Mouse (Mus musculus) liver, embryonic 12.5 days (tissue): Measurements from ENCODE around the gene 4430402I18Rik. TPM values are rescaled to one million over a fixed set of nuclear protein-coding genes. Genes with fewer than 3 reads are reported as not detected.

Experiments
- ATAC-seq: fragments of 200-750 bp; cut with Nextera tagmentation; 2 replicates; pipeline ENCODE4 v1.8.0; 2017; ENCODE audit warnings: moderate number of reproducible peaks, mild to moderate bottlenecking, moderate library complexity
- H3K27ac ChIP-seq: fragments of 300-500 bp; sonication (generic); 2 replicates; pipeline ENCODE4 v1.5.1; 2016; ENCODE audit warnings: mild to moderate bottlenecking
- H3K27me3 ChIP-seq: fragments of 300-500 bp; sonication (generic); replicated peaks from 2 replicates; pipeline ENCODE4 v1.6.1; 2016; ENCODE audit warnings: mild to moderate bottlenecking, moderate library complexity
- H3K36me3 ChIP-seq: fragments of 300-500 bp; sonication (generic); 2 replicates; pipeline ENCODE4 v1.6.1; 2016; ENCODE audit warnings: mild to moderate bottlenecking, moderate library complexity
- H3K4me1 ChIP-seq: fragments of 300-500 bp; sonication (generic); 2 replicates; pipeline ENCODE4 v1.6.1; 2016
- H3K4me2 ChIP-seq: fragments of 300-500 bp; sonication (generic); 2 replicates; pipeline ENCODE4 v1.6.1; 2016; ENCODE audit warnings: mild to moderate bottlenecking, moderate library complexity
- H3K4me3 ChIP-seq: fragments of 300-500 bp; sonication (generic); 2 replicates; pipeline ENCODE4 v1.5.1; 2016; ENCODE audit warnings: mild to moderate bottlenecking, moderate library complexity
- H3K9ac ChIP-seq: fragments of 300-500 bp; sonication (generic); 2 replicates; pipeline ENCODE4 v1.6.1; 2016; ENCODE audit warnings: mild to moderate bottlenecking, moderate library complexity
- H3K9me3 ChIP-seq: fragments of 300-500 bp; sonication (generic); replicated peaks from 2 replicates; pipeline ENCODE4 v1.6.1; 2016; ENCODE audit warnings: mild to moderate bottlenecking, moderate library complexity
- WGBS: fragments of 180-500 bp; shearing (Covaris S2); methylation state at CpG from one replicate; pipeline ENCODE4 v1.1.7; 2016; ENCODE audit not compliant: insufficient replicate concordance; 5-methylcytosine and 5-hydroxymethylcytosine counted together
- polyA plus RNA-seq: library from polyadenylated mRNA; unstranded; fragments of >200 nt; fragmentation: Nextera tagmentation; extraction: Ambion mirVana; gene quantifications from 2 replicates; pipeline ENCODE4 v1.2.1, GENCODE M21; 2016

The 4430402I18Rik gene
- polyA plus RNA-seq, 1 experiment from 2014 or later, result 0.85 TPM

GRCm38 (mm10) chr19:28917839-28918238, 49.8 kb downstream of the 4430402I18Rik start:
- no peaks in the 10 kb centered on the region; the same call in 1 of the 2 replicates for H3K4me1 ChIP-seq
- H3K4me2 ChIP-seq, result no peak overlapping the region
- no peak overlapping the region for H3K9ac ChIP-seq
- WGBS, result 52% methylated on average over 5 of the region's 5 CpGs
- no peaks in the 10 kb centered on the region for H3K9me3 ChIP-seq
- no peak overlapping the region for H3K4me3 ChIP-seq
- no peak overlapping the region for H3K27ac ChIP-seq
- no peaks in the 10 kb centered on the region for H3K36me3 ChIP-seq
- ATAC-seq, result no peak
- no peaks in the 10 kb centered on the region for H3K27me3 ChIP-seq

- 52% methylated on average over 4 of the region's 4 CpGs for WGBS
- Histone ChIP-seq H3K4me3 (no peak overlapping the region), H3K4me1 (no peaks in the 10 kb centered on the region; the same call in 1 of the 2 replicates), H3K36me3 (no peaks in the 10 kb centered on the region), H3K4me2 (no peak overlapping the region), H3K9ac (no peak overlapping the region), H3K27me3 (no peaks in the 10 kb centered on the region), H3K27ac (no peak overlapping the region), H3K9me3 (no peaks in the 10 kb centered on the region)
- no peak for ATAC-seq
Measured at GRCm38 (mm10) chr19:28916492-28916891, 51.1 kb downstream of the 4430402I18Rik start.

- no peaks in the 10 kb centered on the region for H3K36me3 ChIP-seq
- H3K4me1 ChIP-seq, result no peaks in the 10 kb centered on the region; the same call in 1 of the 2 replicates
- no peaks in the 10 kb centered on the region for H3K9me3 ChIP-seq
- no peak overlapping the region for H3K4me3 ChIP-seq
- no peak overlapping the region for H3K9ac ChIP-seq
- no peak overlapping the region for H3K27ac ChIP-seq
- H3K4me2 ChIP-seq, result no peak overlapping the region
- 50% methylated on average over 2 of the region's 2 CpGs for WGBS
- H3K27me3 ChIP-seq, result no peaks in the 10 kb centered on the region
- ATAC-seq, result peak; percentile 35; the same call in 1 of the 2 replicates
Measured at GRCm38 (mm10) chr19:28915602-28916250, 51.9 kb downstream of the 4430402I18Rik start.

- Histone ChIP-seq H3K4me3 (no peak overlapping the region), H3K9me3 (no peaks in the 10 kb centered on the region), H3K27ac (no peak overlapping the region), H3K9ac (no peak overlapping the region), H3K4me1 (no peaks in the 10 kb centered on the region; the same call in 1 of the 2 replicates), H3K36me3 (no peaks in the 10 kb centered on the region), H3K4me2 (no peak overlapping the region), H3K27me3 (no peaks in the 10 kb centered on the region)
- ATAC-seq, result no peak
- 25% methylated on average over 6 of the region's 6 CpGs for WGBS
Measured at GRCm38 (mm10) chr19:28914598-28914997, 53.0 kb downstream of the 4430402I18Rik start.

GRCm38 (mm10) chr19:28908693-28909092, 58.9 kb downstream of the 4430402I18Rik start:
- ATAC-seq, result no peak
- H3K9ac ChIP-seq, result no peak overlapping the region

GRCm38 (mm10) chr19:28908186-28908585, 59.4 kb downstream of the 4430402I18Rik start:
- no peaks in the 10 kb centered on the region for H3K36me3 ChIP-seq
- no peaks in the 10 kb centered on the region for H3K9me3 ChIP-seq
- ATAC-seq, result no peak
- no peaks in the 10 kb centered on the region for H3K4me1 ChIP-seq
- H3K27ac ChIP-seq, result no peak overlapping the region
- no peak overlapping the region for H3K4me2 ChIP-seq
- H3K4me3 ChIP-seq, result no peak overlapping the region
- WGBS, result 68% methylated on average over 4 of the region's 4 CpGs
- H3K9ac ChIP-seq, result no peak overlapping the region
- no peaks in the 10 kb centered on the region for H3K27me3 ChIP-seq

More at GRCm38 (mm10) chr19:28908693-28909092, 58.9 kb downstream of the 4430402I18Rik start:
- no peaks in the 10 kb centered on the region for H3K36me3 ChIP-seq
- no peaks in the 10 kb centered on the region for H3K4me1 ChIP-seq
- 73% methylated on average over 9 of the region's 9 CpGs for whole genome bisulfite sequencing
- no peak overlapping the region for H3K4me2 ChIP-seq
- no peak overlapping the region for H3K4me3 ChIP-seq
- H3K27me3 ChIP-seq, result no peaks in the 10 kb centered on the region
- no peak overlapping the region for H3K27ac ChIP-seq
- no peaks in the 10 kb centered on the region for H3K9me3 ChIP-seq

- Histone ChIP-seq H3K4me1 (no peaks in the 10 kb centered on the region), H3K27ac (no peak overlapping the region), H3K9me3 (no peaks in the 10 kb centered on the region), H3K4me3 (no peak overlapping the region), H3K4me2 (no peak overlapping the region), H3K9ac (no peak overlapping the region), H3K27me3 (no peaks in the 10 kb centered on the region), H3K36me3 (no peaks in the 10 kb centered on the region)
- 66% methylated on average over 8 of the region's 8 CpGs for WGBS
- ATAC-seq, result no peak
Measured at GRCm38 (mm10) chr19:28903536-28904119, 64.0 kb downstream of the 4430402I18Rik start.

- Histone ChIP-seq H3K9ac (no peak overlapping the region), H3K4me1 (no peaks in the 10 kb centered on the region), H3K9me3 (no peaks in the 10 kb centered on the region), H3K27ac (no peak overlapping the region), H3K27me3 (no peaks in the 10 kb centered on the region), H3K4me2 (no peak overlapping the region), H3K36me3 (no peaks in the 10 kb centered on the region), H3K4me3 (no peak overlapping the region)
- WGBS, result 73% methylated on average over 4 of the region's 4 CpGs
- ATAC-seq, result no peak
Measured at GRCm38 (mm10) chr19:28902806-28903205, 64.8 kb downstream of the 4430402I18Rik start.

- no peak for ATAC-seq
- Histone ChIP-seq H3K4me3 (no peak overlapping the region), H3K27ac (no peak overlapping the region), H3K9me3 (no peaks in the 10 kb centered on the region), H3K4me2 (no peak overlapping the region), H3K4me1 (no peaks in the 10 kb centered on the region), H3K9ac (no peak overlapping the region), H3K36me3 (no peaks in the 10 kb centered on the region), H3K27me3 (no peaks in the 10 kb centered on the region)
- WGBS, result 68% methylated on average over 2 of the region's 2 CpGs
Measured at GRCm38 (mm10) chr19:28902111-28902510, 65.5 kb downstream of the 4430402I18Rik start.

GRCm38 (mm10) chr19:28900771-28901170, 66.8 kb downstream of the 4430402I18Rik start:
- Histone ChIP-seq H3K36me3 (no peaks in the 10 kb centered on the region), H3K27ac (no peak overlapping the region), H3K4me3 (no peak overlapping the region), H3K9ac (no peak overlapping the region), H3K27me3 (no peaks in the 10 kb centered on the region), H3K9me3 (no peaks in the 10 kb centered on the region), H3K4me2 (no peak overlapping the region), H3K4me1 (no peaks in the 10 kb centered on the region)
- no peak for ATAC-seq
- WGBS, result 59% methylated on average over 2 of the region's 2 CpGs

- Histone ChIP-seq H3K36me3 (no peaks in the 10 kb centered on the region), H3K4me3 (no peak overlapping the region), H3K27ac (no peak overlapping the region), H3K4me1 (no peaks in the 10 kb centered on the region), H3K27me3 (no peaks in the 10 kb centered on the region), H3K4me2 (no peak overlapping the region), H3K9me3 (no peaks in the 10 kb centered on the region), H3K9ac (no peak overlapping the region)
- ATAC-seq, result no peak
- WGBS, result 54% methylated on average over 9 of the region's 9 CpGs
Measured at GRCm38 (mm10) chr19:28897497-28897896, 70.1 kb downstream of the 4430402I18Rik start.

- Histone ChIP-seq H3K4me3 (no peak overlapping the region), H3K27me3 (no peaks in the 10 kb centered on the region; the same call in 1 of the 2 replicates), H3K27ac (no peak overlapping the region), H3K36me3 (no peaks in the 10 kb centered on the region), H3K4me2 (no peak overlapping the region), H3K4me1 (no peaks in the 10 kb centered on the region), H3K9ac (no peak overlapping the region), H3K9me3 (no peaks in the 10 kb centered on the region)
- ATAC-seq, result no peak
- 66% methylated on average over 1 of the region's 1 CpGs for WGBS
Measured at GRCm38 (mm10) chr19:28896639-28897038, 71.0 kb downstream of the 4430402I18Rik start.
